Mouse (Mus musculus) stomach, embryonic 14.5 days (tissue): ENCODE results near the gene Scml4. TPM values are rescaled to one million over a fixed set of nuclear protein-coding genes. Genes with fewer than 3 reads are reported as not detected.

Experiments used
- ATAC-seq: fragments of 200-750 bp; cut with Nextera tagmentation; 2 replicates; pipeline ENCODE4 v1.8.0; 2017; ENCODE audit warnings: low read depth, moderate TSS enrichment; ENCODE audit not compliant: insufficient number of reproducible peaks, insufficient read depth, low FRiP score
- H3K27ac ChIP-seq: fragments of 300-500 bp; sonication (generic); 2 replicates; pipeline ENCODE4 v1.5.1; 2014; ENCODE audit warnings: mild to moderate bottlenecking, low read length, moderate library complexity, mixed read lengths
- H3K27me3 ChIP-seq: fragments of 300-500 bp; sonication (generic); 2 replicates; pipeline ENCODE4 v1.6.1; 2014; ENCODE audit warnings: low read length, control low read depth, mixed read lengths; ENCODE audit not compliant: control insufficient read depth, insufficient read depth
- H3K36me3 ChIP-seq: fragments of 300-500 bp; sonication (generic); 2 replicates; pipeline ENCODE4 v1.6.1; 2014; ENCODE audit warnings: mild to moderate bottlenecking, control low read depth, low read length, moderate library complexity, mixed read lengths; ENCODE audit not compliant: control insufficient read depth, insufficient read depth
- H3K4me1 ChIP-seq: fragments of 300-500 bp; sonication (generic); 2 replicates; pipeline ENCODE4 v1.6.1; 2014; ENCODE audit warnings: low read length, control low read depth, mixed read lengths; ENCODE audit not compliant: control insufficient read depth, insufficient read depth
- H3K4me2 ChIP-seq: fragments of 300-500 bp; sonication (generic); replicated peaks from 2 replicates; pipeline ENCODE4 v1.6.1; 2014; ENCODE audit warnings: low read depth, low read length, control low read depth
- H3K4me3 ChIP-seq: fragments of 300-500 bp; sonication (generic); 2 replicates; pipeline ENCODE4 v1.5.1; 2014; ENCODE audit warnings: low read depth, low read length, control low read depth
- H3K9ac ChIP-seq: fragments of 300-500 bp; sonication (generic); replicated peaks from 2 replicates; pipeline ENCODE4 v1.6.1; 2014; ENCODE audit warnings: low read depth, mild to moderate bottlenecking, control low read depth, low read length, moderate library complexity, mixed read lengths
- H3K9me3 ChIP-seq: fragments of 300-500 bp; sonication (generic); 2 replicates; pipeline ENCODE4 v1.6.1; 2016; ENCODE audit warnings: low read depth, low read length, control low read depth; ENCODE audit not compliant: control insufficient read depth
- WGBS: fragments of 180-500 bp; shearing (Covaris S2); extraction: QIAGEN DNeasy Blood & Tissue Kit; methylation state at CpG from one replicate; pipeline ENCODE4 v1.1.7; 2014; 5-methylcytosine and 5-hydroxymethylcytosine counted together
- polyA plus RNA-seq: library from polyadenylated mRNA; unstranded; fragments of >200 nt; fragmentation: Nextera tagmentation; extraction: Ambion mirVana; gene quantifications from 2 replicates; pipeline ENCODE4 v1.2.1, GENCODE M21; 2014

Scml4 gene
- polyA plus RNA-seq, 1 experiment from 2014 or later, result 4.7 TPM

- Histone ChIP-seq H3K9ac (no peak overlapping the region; the same call in 1 of the 2 replicates), H3K9me3 (no peaks in the 10 kb centered on the region), H3K27me3 (no peaks in the 10 kb centered on the region), H3K4me2 (peak overlapping the region; percentile 54), H3K27ac (no peak overlapping the region), H3K4me3 (peak overlapping the region; percentile 30), H3K4me1 (peaks cover 22% of the 10 kb centered on the region), H3K36me3 (no peaks in the 10 kb centered on the region)
- 33% methylated on average over 31 of the region's 31 CpGs for WGBS
- ATAC-seq, result no peak; the same call in 1 of the 2 replicates
These were observed 3.6 kb downstream of the Scml4 start for GRCm38 (mm10) chr10:42863621-42864391.

GRCm38 (mm10) chr10:42864696-42865095, 4.5 kb downstream of the Scml4 start:
- Histone ChIP-seq H3K27me3 (no peaks in the 10 kb centered on the region), H3K4me3 (no peak overlapping the region), H3K36me3 (no peaks in the 10 kb centered on the region), H3K27ac (no peak overlapping the region), H3K9ac (no peak overlapping the region), H3K9me3 (no peaks in the 10 kb centered on the region), H3K4me1 (peaks cover 22% of the 10 kb centered on the region), H3K4me2 (no peak overlapping the region)
- WGBS, result 54% methylated on average over 5 of the region's 5 CpGs
- no peak for ATAC-seq

GRCm38 (mm10) chr10:42868416-42868815, 8.2 kb downstream of the Scml4 start:
- H3K9ac ChIP-seq, result no peak overlapping the region
- no peaks in the 10 kb centered on the region for H3K27me3 ChIP-seq
- peaks cover 7% of the 10 kb centered on the region; the same call in 1 of the 2 replicates for H3K4me1 ChIP-seq
- 86% methylated on average over 9 of the region's 9 CpGs for WGBS
- no peak overlapping the region for H3K4me3 ChIP-seq
- no peak overlapping the region for H3K27ac ChIP-seq
- no peaks in the 10 kb centered on the region for H3K36me3 ChIP-seq
- no peaks in the 10 kb centered on the region for H3K9me3 ChIP-seq
- no peak overlapping the region for H3K4me2 ChIP-seq
- ATAC-seq, result no peak

- H3K36me3 ChIP-seq, result no peaks in the 10 kb centered on the region
- ATAC-seq, result no peak
- 69% methylated on average over 6 of the region's 6 CpGs for WGBS
These were observed 9.3 kb downstream of the Scml4 start for GRCm38 (mm10) chr10:42869467-42869866.

GRCm38 (mm10) chr10:42872269-42873010, 12.3 kb downstream of the Scml4 start:
- H3K4me1 ChIP-seq, result no peaks in the 10 kb centered on the region
- no peak overlapping the region for H3K9ac ChIP-seq
- H3K36me3 ChIP-seq, result no peaks in the 10 kb centered on the region
- H3K4me3 ChIP-seq, result no peak overlapping the region
- no peak overlapping the region for H3K27ac ChIP-seq
- 75% methylated on average over 15 of the region's 15 CpGs for WGBS
- no peaks in the 10 kb centered on the region for H3K27me3 ChIP-seq
- ATAC-seq, result no peak
- H3K4me2 ChIP-seq, result no peak overlapping the region
- no peaks in the 10 kb centered on the region for H3K9me3 ChIP-seq

More at GRCm38 (mm10) chr10:42869467-42869866, 9.3 kb downstream of the Scml4 start:
- Histone ChIP-seq H3K9ac (no peak overlapping the region), H3K4me1 (0 out of 2 replicates have a peak, but pooled peaks cover under 1% of the 10 kb centered on the region), H3K4me2 (no peak overlapping the region), H3K9me3 (no peaks in the 10 kb centered on the region), H3K4me3 (no peak overlapping the region), H3K27ac (no peak overlapping the region), H3K27me3 (no peaks in the 10 kb centered on the region)

- no peak overlapping the region for H3K9ac ChIP-seq
- no peak overlapping the region for H3K27ac ChIP-seq
- no peaks in the 10 kb centered on the region for H3K27me3 ChIP-seq
- 85% methylated on average over 7 of the region's 7 CpGs for WGBS
- H3K4me3 ChIP-seq, result no peak overlapping the region
- H3K4me2 ChIP-seq, result no peak overlapping the region
- H3K36me3 ChIP-seq, result no peaks in the 10 kb centered on the region
- H3K9me3 ChIP-seq, result no peaks in the 10 kb centered on the region
- ATAC-seq, result no peak
- H3K4me1 ChIP-seq, result no peaks in the 10 kb centered on the region
These were observed 13.0 kb downstream of the Scml4 start for GRCm38 (mm10) chr10:42873077-42873595.

GRCm38 (mm10) chr10:42876172-42876571, 16.0 kb downstream of the Scml4 start:
- Histone ChIP-seq H3K27me3 (no peaks in the 10 kb centered on the region), H3K27ac (no peak overlapping the region), H3K4me2 (no peak overlapping the region), H3K4me1 (peaks cover 3% of the 10 kb centered on the region; the same call in 1 of the 2 replicates), H3K36me3 (no peaks in the 10 kb centered on the region), H3K9me3 (no peaks in the 10 kb centered on the region), H3K4me3 (no peak overlapping the region), H3K9ac (no peak overlapping the region)
- 74% methylated on average over 5 of the region's 5 CpGs for WGBS
- no peak for ATAC-seq

- Histone ChIP-seq H3K9me3 (no peaks in the 10 kb centered on the region), H3K36me3 (no peaks in the 10 kb centered on the region), H3K27ac (peak overlapping the region; percentile 39; the same call in 1 of the 2 replicates), H3K9ac (no peak overlapping the region), H3K4me2 (no peak overlapping the region), H3K27me3 (no peaks in the 10 kb centered on the region), H3K4me3 (no peak overlapping the region), H3K4me1 (peaks cover 3% of the 10 kb centered on the region; the same call in 1 of the 2 replicates)
- 38% methylated on average over 5 of the region's 5 CpGs for WGBS
- peak; percentile 77; the same call in 1 of the 2 replicates for ATAC-seq
These were observed 19.1 kb downstream of the Scml4 start for GRCm38 (mm10) chr10:42879269-42879681.
